Mouse (Mus musculus): ENCODE results near the gene Gm10413.
"Not testable (repeated sequence)": the region's sequence is repeated elsewhere in the genome, so short reads cannot be mapped to it uniquely, and the experiment has no call there.

The Gm10413 gene

DNA sequence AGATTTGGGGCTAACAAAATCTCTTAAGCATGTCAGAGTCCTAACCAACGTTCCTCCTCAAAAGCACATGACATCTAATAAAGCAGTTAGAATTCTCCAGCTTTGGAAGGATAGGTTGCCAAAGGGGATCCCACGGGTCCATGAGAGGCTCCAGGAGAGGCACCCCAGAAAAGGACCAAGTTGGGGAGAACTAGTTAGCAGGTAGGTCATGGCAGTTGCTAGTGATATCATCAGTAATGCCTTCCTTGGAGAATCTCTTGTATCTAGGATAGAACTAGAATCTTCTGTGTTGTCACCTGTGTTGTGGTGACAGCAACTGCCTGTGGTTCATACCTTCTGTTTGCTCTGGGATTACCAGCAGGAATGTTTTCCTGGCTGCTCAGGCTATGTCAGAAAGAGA, at the start of gene Gm10413:
Gm10413 (plus strand) TSS at position 301 of the 400 bp plus-strand sequence.
- not testable (repeated sequence) for DNase-seq (ENCODE audit: extremely low read depth, low read depth, low spot score)

DNA sequence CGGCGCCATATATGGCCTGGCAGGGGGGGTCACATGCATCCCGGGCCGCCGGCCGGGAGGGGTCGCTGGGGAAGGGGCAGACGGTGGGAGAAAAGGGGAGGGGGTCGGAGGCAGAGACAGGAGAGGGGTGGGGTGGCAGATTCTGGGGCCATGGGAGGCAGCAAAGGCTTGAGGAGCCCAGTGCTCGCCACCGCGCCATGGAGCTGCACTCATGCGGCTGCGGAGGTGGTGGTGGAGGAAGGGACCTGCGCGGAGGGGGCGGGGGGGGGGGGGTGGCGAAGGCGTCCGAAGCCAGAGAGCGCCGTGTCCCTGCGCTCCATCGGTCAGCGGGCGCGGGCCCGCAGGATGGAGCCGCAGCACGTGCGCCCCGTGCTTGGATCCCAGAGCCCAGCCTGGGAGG, 17.4 kb downstream of the Gm10413 start, which contains the start of gene Gm10409:
Gm10409 (plus strand) TSS at position 301 of the 400 bp plus-strand sequence.
- not testable (repeated sequence) for DNase-seq (ENCODE audit: extremely low read depth, low read depth, low spot score)

- not testable (repeated sequence) for DNase-seq (ENCODE audit: extremely low read depth, low read depth, low spot score)
Measured at GRCm38 (mm10) chr14:3427803-3428202, 32.9 kb downstream of the Gm10413 start, which contains the start of gene Gm3005. Gm3005 (plus strand) TSS chr14:3428103.

DNA sequence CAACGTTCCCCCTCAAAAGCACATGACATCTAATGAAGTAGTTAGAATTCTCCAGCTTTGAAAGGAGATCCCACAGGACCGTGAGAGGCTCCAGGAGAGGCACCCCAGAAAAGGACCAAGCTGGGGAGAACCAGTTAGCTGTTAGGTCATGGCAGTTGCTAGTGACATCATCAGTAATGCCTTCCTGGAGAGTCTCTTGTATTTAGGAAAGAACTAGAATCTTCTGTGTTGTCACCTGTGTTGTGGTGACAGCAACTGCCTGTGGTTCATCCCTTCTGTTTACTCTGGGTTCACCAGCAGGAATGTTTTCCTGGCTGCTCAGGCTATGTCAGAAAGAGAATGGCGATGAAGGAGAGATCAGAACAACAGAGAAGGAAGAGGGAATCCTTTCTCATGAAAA, 54.2 kb downstream of the Gm10413 start, which contains the start of gene Gm10408:
Gm10408 (plus strand) TSS at position 301 of the 400 bp plus-strand sequence.
- not testable (repeated sequence) for DNase-seq (ENCODE audit: extremely low read depth, low read depth, low spot score)

All from fat pad, adult 2 months (tissue).